Mouse (Mus musculus) heart, adult 2 months (tissue): ENCODE measurements at regions not wholly inside any gene's neighbourhood (a gene's known extent, or its start where the extent isn't known, plus 50 kb on each side); places are given as distances from the start of the nearest gene placed in this dataset.

Source experiments
- CTCF ChIP-seq: fragments of 200-600 bp; IDR thresholded peaks from 2 replicates; pipeline ENCODE4 v1.8.1; 2022; ENCODE audit warnings: antibody characterized with exemption, mild to moderate bottlenecking, moderate library complexity
- EP300 ChIP-seq: fragments of 200-500 bp; IDR thresholded peaks from 2 replicates; pipeline ENCODE4 v1.6.1; 2011; ENCODE audit warnings: low read depth, low read length, control low read depth; ENCODE audit not compliant: insufficient read depth
- POLR2A ChIP-seq: fragments of 200-500 bp; IDR thresholded peaks from 2 replicates; pipeline ENCODE4 v1.6.1; 2011; ENCODE audit warnings: mild to moderate bottlenecking, low read depth, low read length, control low read depth; ENCODE audit not compliant: insufficient read depth

GRCm38 (mm10) chr17:81898984-81899383, 160.8 kb upstream of the Slc8a1 start:
- no peak for TF ChIP-seq CTCF
- TF ChIP-seq POLR2A = no peak
- TF ChIP-seq EP300 = no peak
